Mouse (Mus musculus): ENCODE measurements around the gene Galk2. TPM values are rescaled to one million over a fixed set of nuclear protein-coding genes. Genes with fewer than 3 reads are reported as not detected.

The Galk2 gene
- total RNA-seq, 2 experiments from 2014 or later, result 3.3 to 4.0 TPM

- peak in 1 of 2 experiments; percentile 23 for DNase-seq
- intact Hi-C loops (cut with DNase I), result loop anchor here (5.0 to 10.0 kb wide), 5 partner anchors 112 to 632 kb away; partner anchors contain the start of gene Fgf7
Measured at GRCm38 (mm10) chr2:125893096-125893495, 34.2 kb downstream of the Galk2 start.

- no peak for DNase-seq
- intact Hi-C loops (cut with DNase I), result loop anchor here (10.0 kb wide), 2 partner anchors 110 to 630 kb away; no protein-coding TSS in a partner anchor
Measured at GRCm38 (mm10) chr2:125895099-125895498, 36.2 kb downstream of the Galk2 start.

- intact Hi-C loops (cut with DNase I), result loop anchor here (10.0 kb wide), 2 partner anchors 108 to 628 kb away; no protein-coding TSS in a partner anchor
- no peak for DNase-seq
Measured at GRCm38 (mm10) chr2:125896355-125896754, 37.4 kb downstream of the Galk2 start.

GRCm38 (mm10) chr2:125900797-125901410 is 42.0 kb downstream of the Galk2 start:
- DNase-seq, result no peak
- intact Hi-C loops (cut with DNase I), result no loop called here

GRCm38 (mm10) chr2:125901426-125901825 is 42.5 kb downstream of the Galk2 start:
- intact Hi-C loops (cut with DNase I), result no loop called here
- no peak for DNase-seq

- intact Hi-C loops (cut with DNase I), result no loop called here
- no peak for DNase-seq
Measured at GRCm38 (mm10) chr2:125906407-125907066, 47.6 kb downstream of the Galk2 start.

- intact Hi-C loops (cut with DNase I), result no loop called here
- DNase-seq, result no peak
Measured at GRCm38 (mm10) chr2:125907580-125908255, 48.8 kb downstream of the Galk2 start.

- intact Hi-C loops (cut with DNase I), result no loop called here
- DNase-seq, result no peak
Measured at GRCm38 (mm10) chr2:125914167-125914566, 55.3 kb downstream of the Galk2 start.

- intact Hi-C loops (cut with DNase I), result no loop called here
- DNase-seq, result no peak
Measured at GRCm38 (mm10) chr2:125914713-125915112, 55.8 kb downstream of the Galk2 start.

GRCm38 (mm10) chr2:125916652-125917296 is 57.9 kb downstream of the Galk2 start:
- DNase-seq, result no peak
- intact Hi-C loops (cut with DNase I), result no loop called here

- DNase-seq, result no peak
- intact Hi-C loops (cut with DNase I), result no loop called here
Measured at GRCm38 (mm10) chr2:125917297-125917679, 58.4 kb downstream of the Galk2 start.

GRCm38 (mm10) chr2:125921273-125921672 is 62.4 kb downstream of the Galk2 start:
- no peak for DNase-seq
- intact Hi-C loops (cut with DNase I), result no loop called here

- intact Hi-C loops (cut with DNase I), result no loop called here
- DNase-seq, result no peak
Measured at GRCm38 (mm10) chr2:125922149-125922548, 63.2 kb downstream of the Galk2 start.

- intact Hi-C loops (cut with DNase I), result no loop called here
- no peak for DNase-seq
Measured at GRCm38 (mm10) chr2:125922877-125923276, 64.0 kb downstream of the Galk2 start.

- DNase-seq, result no peak
- intact Hi-C loops (cut with DNase I), result no loop called here
Measured at GRCm38 (mm10) chr2:125923346-125923745, 64.4 kb downstream of the Galk2 start.

- no peak for DNase-seq
- intact Hi-C loops (cut with DNase I), result no loop called here
Measured at GRCm38 (mm10) chr2:125924554-125924953, 65.6 kb downstream of the Galk2 start.

- intact Hi-C loops (cut with DNase I), result no loop called here
- DNase-seq, result no peak
Measured at GRCm38 (mm10) chr2:125925081-125925480, 66.2 kb downstream of the Galk2 start.

- intact Hi-C loops (cut with DNase I), result no loop called here
Measured at GRCm38 (mm10) chr2:125929396-125929795, 70.5 kb downstream of the Galk2 start.

GRCm38 (mm10) chr2:125929872-125930271 is 71.0 kb downstream of the Galk2 start:
- intact Hi-C loops (cut with DNase I), result no loop called here
- DNase-seq, result no peak

More at GRCm38 (mm10) chr2:125929396-125929795, 70.5 kb downstream of the Galk2 start:
- no peak for DNase-seq

- intact Hi-C loops (cut with DNase I), result no loop called here
- no peak for DNase-seq
Measured at GRCm38 (mm10) chr2:125931193-125931592, 72.3 kb downstream of the Galk2 start.

- intact Hi-C loops (cut with DNase I), result no loop called here
- no peak for DNase-seq
Measured at GRCm38 (mm10) chr2:125932734-125933133, 73.8 kb downstream of the Galk2 start.

Measured in gastrocnemius, postnatal 36 days (tissue).